Mouse (Mus musculus) gastrocnemius, adult 18-20 months (tissue): Measurements from ENCODE around the gene Id2. TPM values are rescaled to one million over a fixed set of nuclear protein-coding genes. Genes with fewer than 3 reads are reported as not detected.

Source experiments
- DNase-seq: peaks from one replicate; pipeline ENCODE4 v3.0.0; 2021; ENCODE audit warnings: low spot score
- long read RNA-seq, 2 experiments: library from polyadenylated mRNA; stranded (forward); transcript quantifications; one replicate each; pipeline ENCODE4 v2.0.0; 2021
- total RNA-seq, 2 experiments: library from RNA; stranded (reverse); gene quantifications; 2 replicates each; pipeline ENCODE4 v1.2.3; 2021

Id2 gene
- 1 to 10 TPM; 2.6 to 3.5 TPM for total RNA-seq
- long read RNA-seq, experiment 1 = 0 reads
- long read RNA-seq, experiment 2, partial matches to known transcripts = 1 of 2 reads
- long read RNA-seq, experiment 2, other reads (novel, unspliced or antisense) = 0 of 2 reads

DNA sequence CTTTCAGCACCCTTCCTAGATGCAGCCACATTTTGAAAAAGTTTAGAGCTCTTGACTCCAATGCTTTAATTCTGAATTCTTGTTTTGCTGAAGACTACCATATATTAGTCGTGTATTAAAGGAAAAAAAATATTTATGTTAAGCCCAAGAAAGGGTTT lies at the start of gene Id2:
Id2 (minus strand) TSS at position 89 of the 158 bp plus-strand sequence.
- DNase-seq = no peak

DNA sequence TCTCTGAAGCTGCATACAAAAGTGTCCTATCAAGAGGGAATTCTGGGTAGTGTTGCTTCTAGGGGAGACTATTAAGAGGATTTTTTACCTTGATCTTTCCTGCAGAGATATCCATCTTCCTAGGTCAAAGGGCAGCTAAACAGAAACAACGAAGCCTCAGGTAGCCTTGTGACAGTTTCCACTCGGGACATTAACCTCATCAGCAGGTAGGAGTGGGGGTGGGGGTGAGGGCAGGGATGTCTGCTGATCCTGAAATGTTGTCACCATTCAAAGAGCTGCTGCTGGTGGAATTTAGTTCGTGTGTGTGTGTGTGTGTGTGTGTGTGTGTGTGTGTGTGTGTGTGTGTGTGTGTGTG lies 48.4 kb upstream of the Id2 start:
- DNase-seq = no peak

DNA sequence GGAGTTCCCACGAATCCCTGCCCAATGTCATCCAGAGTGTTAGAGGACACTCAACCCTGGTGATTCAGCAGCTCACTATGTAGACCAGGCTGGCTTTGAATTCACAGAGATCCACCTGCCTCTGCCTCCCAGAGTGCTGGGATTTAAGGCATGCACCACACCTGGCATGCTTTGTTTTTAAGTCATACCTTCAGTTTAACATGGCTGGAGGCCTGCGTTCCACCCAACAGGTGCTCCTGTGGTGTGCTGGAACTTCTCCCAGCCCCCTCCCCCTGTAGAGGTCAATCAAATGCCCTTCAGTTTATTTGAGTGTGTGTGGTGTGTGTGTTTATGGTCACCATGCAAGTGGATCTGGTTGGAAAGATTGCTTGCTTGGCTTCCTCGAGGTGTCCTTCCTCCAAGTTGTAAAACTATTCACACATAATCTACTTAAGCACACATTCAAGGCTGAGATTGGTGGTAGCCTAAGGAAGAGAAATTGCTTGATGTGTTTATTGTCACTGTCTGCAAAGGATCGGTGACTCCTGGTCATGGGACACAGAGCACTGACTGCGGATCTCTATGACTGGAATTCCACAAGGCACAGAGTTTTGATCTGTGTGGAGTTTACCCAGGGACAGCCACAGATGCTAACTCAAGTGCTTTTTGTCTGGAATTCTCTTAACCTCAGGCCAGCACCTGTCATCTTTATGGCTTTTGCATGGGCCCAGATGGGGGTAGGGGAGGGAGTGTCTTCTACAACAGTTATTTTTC lies 47.8 kb upstream of the Id2 start:
- DNase-seq = no peak

DNA sequence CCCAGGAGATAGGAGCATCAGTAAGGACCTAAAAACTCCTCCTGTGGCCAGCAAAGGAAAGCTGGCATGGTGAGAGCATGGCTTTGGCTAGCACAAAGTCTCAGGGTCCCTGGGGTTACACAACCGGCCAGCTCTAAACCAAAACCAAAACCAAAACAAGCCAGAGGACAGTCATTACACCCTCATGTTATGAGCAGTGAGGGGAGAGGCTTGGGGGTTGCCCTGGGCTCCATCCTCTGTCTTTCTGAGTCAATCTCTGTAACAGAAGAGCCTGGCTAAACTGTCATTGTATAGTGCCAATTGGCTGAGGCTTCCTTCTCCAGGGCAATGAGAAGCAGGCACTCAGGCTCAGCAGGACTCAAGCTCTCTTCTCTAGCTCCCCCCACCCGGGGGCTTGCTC lies 46.6 kb upstream of the Id2 start:
- DNase-seq = peak; percentile 18

DNA sequence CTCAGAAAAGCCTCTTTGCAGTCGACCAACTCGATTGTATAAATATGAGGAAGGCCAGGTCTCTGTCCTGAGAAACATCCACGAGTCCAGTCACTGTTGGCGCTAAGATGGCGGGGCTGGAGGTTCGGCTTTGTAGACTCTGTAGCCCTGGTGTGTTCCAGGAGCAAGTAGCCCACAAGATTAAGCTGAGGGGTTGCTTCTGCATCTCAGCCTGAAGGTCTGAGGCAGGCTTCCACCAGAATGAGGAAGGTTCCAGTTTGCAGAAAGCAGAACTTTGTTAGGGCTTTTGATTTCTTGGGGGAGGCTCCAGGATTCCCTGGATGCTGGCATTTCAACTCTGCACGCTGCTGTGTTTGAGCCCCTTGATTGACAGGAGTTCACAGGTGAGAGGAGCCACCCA lies 45.3 kb upstream of the Id2 start:
- no peak for DNase-seq

DNA sequence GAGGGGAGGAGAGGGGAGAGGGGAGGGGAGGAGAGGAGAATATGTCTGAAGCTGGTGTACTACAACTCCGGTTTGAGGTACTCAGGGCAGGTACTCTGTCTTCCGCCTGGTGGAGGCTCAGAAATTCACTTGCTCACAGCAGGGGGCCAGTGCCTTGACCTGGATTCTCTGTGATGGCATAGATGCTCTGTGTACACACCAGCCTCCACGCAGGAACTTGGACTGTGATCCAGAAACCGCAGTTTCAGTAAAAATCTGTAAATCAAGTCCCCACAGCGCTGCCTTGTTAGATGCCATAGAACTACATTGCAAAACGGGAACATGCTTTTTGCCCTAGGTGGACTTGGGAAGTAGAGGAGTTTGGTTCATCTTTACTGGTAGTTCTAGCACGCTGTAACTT lies 44.4 kb upstream of the Id2 start:
- no peak for DNase-seq

DNA sequence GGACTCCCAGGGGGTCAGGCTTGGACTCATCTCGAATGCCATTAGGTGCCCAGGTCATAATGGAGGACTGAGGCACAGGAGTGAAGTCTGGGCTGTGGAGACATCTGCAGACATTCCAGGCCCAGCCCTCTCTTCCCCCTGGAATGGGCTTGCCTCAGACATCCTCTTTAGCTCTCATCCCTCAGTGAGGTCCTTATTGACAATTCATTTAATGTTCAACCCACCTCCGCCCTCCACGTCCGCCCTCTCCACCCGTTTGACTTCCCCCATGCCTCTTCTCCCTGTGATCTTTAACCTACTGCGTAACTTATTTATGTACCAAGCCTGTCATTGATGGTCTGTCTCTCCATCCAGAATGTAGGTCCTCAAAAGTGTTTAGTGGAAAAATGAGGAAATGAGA lies 43.2 kb upstream of the Id2 start:
- DNase-seq = no peak

DNA sequence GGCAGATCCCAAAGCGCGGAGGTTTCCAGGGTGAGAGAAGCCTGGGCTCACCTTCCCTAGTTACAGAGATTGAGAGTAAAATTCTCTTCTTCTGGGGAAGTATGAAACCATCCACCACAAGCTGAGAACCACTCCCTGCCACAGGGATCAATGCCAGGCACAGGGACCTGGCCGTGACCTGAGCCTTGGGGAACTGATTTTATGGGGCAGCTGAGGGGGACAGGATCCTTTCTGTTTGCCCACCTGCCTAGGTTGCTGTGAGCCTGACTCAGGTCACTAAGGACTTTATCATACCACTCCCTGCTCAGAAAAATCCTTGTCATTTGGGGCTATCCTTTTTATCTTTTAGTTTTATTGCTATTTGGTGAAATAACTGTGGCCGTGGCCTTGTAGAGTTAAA lies 41.7 kb upstream of the Id2 start:
- DNase-seq = no peak

DNA sequence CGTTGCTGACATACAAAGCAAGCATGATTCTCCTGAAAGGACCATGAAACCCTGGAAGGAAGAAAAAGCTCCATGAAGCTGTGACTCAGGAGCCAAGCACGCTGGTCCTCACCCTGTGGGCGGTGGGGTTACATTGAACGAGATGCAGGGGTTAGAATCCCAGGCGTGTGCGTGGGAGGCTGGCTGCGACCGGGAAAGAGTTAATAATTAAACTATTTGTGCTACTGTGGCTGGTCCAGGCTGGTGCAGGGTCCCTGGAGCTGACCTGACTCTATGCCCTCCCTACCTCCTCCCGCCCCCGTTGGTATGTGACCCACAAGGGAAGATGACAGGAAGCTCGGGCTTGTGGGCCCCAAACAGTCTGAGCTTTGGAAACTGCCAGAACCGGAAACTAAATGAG lies 35.1 kb upstream of the Id2 start:
- no peak for DNase-seq

DNA sequence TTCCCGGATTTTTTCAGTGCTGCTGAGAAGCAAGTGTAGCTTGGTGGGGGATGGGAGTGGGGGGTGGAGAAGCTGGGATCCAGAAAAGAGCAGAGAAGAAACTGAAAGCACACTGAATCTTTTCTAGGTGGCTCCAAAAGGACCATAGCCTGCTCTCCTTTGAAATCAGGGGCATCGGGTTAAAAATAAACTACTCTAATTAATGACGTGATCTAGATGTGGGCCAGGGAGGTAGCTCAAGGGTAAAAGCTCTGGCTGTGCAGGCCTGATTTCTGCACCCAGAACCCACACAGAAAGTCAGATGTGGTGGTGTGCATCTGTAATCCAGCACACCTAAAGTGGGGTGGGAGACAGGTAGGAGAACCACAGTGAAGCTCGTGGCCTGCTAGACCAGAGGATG lies 30.7 kb upstream of the Id2 start:
- no peak for DNase-seq

DNA sequence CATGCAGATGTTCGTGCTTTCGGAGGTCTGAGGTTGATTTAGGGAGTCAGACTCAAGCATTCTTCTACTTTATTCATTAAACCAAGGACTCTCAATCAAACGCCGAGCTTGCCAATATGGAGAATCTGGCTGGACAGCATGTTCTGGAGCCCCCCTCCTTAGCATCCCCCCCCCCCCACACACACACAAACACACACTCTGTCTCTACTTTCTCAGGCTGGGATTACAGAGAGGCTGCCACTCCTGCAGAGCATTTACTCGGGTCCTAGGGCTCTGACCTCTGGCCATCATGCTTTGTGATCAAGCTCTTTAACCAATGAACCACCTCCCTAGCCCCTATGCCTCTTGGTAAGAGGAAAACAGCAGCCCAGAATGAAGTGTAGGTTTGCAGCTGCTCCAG lies 29.3 kb upstream of the Id2 start:
- DNase-seq = no peak

DNA sequence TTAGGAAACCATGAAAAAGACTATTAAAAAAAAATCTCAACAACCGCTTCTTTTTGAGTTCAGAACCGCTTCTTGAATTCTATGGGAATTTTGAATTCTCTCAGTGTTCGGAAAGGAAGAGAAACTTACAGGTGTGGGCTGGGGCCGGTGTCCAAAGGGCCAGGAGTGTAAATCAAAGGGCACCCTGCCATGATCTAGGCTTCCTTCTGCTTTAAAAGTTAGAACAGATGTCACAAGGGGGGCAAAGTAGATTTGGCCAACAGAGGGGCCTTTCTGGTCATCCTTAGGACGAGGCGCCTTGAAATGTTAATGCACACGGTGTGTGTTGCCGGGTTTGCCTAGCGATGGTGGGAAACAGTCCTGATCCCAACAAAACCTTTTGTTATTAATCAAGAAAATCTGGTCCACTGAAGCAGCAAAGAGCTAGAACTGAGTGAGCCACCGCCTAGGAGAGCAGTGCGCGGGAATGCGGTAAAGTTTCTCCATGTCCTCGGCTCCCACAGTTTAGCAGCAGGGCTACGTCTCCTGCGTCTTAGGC lies 28.4 kb upstream of the Id2 start:
- DNase-seq = no peak

DNA sequence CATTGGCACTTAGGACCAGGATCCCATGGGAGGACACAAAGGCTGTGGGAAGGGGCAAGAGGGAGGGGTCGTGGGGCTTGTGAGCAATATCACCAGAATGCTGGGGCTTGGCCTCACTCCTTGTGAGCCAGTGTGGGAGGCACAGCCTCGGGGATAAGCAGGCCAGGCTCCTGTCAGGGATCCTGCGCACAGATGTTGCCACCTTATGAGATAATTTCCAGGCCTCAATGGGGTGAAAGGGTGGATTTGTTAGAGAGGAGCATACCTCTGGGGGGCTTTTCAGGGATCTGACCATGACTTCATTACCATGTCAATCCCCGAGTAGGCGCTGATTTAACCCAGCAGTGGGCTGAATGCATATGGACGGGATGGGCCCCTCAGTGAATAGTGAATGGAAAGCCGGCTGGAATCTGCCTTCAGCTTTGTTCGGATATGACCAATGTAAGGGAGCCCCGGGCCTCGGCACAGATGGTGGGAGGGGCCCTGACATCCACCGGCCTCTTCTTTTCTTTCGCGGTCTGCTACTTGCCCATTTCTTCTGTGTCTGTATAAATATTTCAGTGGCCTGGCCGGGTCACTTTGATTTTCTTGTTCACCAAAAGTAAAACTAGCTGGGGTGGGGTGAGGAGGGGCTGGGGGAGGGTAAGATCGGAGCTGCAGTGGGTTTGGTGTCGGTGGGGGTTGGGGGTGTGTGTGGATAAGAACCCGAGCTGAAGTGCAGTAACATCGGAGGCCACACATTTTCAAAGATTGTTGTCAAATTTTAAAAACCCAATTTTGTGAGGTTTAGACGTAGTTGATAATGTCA lies 27.7 kb upstream of the Id2 start:
- no peak for DNase-seq

DNA sequence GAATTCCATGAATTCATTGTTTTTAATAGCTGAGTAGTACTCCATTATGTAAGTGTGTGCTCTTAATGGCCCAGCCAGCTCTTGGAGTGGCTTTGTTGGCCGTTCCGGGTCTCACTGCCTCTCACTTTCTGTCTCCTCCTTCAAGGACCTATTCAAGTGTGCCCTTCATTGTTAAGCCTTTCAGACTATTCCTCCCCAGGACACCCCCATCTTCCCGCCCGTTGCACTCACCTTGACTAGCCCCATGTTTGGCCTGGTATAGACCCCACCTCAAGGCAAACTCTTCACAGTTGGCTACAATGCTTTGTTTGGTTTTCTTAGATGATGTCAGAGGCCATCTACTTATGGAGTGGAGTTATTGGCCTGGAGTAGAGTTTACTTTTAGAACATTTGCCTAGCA lies 23.8 kb upstream of the Id2 start:
- DNase-seq = no peak

DNA sequence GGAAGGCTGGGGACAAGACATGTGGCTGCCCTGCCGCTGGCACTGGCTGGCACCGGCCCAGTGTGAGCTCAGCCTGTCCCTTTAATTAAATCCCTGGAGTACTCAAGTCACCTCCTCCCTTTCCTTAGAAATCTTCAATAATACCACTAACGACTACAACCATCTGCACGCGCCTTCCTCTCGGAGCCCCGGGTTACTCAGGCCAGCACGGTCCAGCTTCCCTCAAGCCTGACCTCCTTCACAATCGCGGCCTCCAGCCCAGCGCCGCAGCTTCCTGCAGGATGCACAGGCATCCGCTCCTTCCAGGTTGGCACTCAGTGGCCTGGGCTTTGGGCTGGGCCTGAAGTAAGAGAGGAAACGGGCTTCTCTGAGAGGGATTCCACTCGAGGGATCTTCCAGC lies 22.3 kb upstream of the Id2 start:
- DNase-seq = peak; percentile 11

DNA sequence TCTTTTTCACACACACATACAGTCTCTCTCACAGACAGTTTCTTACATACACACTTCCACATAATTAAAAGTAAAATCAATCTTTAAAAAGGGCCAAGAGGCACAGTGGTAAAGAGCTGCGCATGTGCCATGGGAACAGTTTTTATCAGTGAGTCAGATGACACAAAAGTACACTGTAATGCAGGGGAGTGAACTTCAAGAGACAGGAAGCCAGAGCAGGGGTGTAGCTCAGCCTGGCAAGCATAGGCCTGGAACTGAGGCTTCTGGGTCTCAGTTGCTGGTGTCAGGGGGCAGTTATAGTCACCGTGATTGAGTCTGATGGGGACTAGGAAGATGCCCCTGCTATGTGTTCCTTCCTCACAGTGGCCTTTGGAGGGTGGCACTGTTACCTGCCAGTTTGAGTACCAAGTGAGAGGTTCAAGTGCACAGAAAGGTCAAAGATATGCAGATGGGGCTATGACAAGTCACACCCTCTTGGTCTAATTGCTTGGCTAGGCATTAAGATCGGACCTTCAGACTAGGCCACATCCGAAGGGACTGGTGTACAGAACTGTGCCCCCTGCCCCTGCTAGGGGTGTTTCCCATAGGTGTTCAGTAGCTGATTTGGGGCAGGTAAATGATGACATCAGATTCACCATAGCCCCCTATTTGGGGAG lies 21.0 kb upstream of the Id2 start:
- DNase-seq = no peak

DNA sequence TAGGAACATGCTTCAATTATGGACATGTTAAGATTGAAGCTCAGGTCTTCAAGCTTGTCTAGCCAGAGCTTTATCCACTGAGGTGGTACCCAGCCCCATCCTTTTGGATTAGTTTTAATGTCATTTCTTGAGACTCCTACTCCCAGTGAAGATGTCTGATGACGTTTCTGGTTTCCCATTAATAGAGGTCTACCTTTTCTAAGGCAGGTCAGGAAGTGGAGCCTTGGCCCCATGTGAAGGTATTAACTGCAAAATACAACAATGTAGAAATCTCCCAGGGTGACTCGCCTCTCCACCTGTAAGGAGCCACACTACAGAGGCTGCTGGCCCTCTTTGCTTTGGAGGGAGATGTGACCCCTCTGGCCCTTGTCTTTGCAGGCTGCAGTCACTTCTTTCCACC lies 19.2 kb upstream of the Id2 start:
- no peak for DNase-seq

DNA sequence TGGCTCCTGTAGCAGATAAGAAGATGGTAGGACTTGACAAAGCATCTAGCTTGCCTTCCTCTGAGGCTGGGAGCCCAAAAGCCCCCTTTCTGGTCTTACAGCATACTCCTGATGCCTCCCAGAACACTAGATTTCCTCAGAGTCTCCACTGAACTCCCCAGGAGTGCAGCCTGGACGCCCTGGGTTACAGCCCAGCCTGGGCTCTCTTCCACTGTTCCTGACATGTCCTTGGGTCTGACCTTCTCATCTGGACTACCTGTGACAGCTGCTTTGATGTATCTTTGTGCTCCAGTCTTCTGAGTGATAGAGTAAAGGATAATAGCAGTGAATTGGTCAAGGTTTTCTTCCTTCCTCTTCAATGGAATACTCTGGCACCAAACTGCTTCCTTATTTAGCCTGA lies 17.5 kb upstream of the Id2 start:
- DNase-seq = no peak

DNA sequence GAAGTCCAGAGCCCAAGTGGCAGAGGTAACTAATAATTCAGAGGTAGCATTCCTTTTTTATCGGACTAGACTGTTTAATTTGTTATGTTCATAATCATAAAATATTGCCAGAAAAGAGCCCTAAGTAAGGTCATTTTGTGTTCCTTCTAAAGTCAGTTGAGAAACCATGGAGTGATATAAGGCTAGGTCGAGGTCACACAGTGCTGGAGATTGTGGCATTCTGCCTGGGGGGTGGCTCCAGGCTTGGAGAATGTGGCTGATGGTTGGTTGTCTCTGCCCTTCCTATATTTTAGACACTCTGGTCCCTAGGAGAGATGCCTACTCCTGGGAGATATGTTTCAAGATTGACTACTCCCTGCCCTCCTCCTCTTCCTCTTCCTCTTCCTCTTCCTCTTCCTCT lies 16.4 kb upstream of the Id2 start:
- DNase-seq = no peak

DNA sequence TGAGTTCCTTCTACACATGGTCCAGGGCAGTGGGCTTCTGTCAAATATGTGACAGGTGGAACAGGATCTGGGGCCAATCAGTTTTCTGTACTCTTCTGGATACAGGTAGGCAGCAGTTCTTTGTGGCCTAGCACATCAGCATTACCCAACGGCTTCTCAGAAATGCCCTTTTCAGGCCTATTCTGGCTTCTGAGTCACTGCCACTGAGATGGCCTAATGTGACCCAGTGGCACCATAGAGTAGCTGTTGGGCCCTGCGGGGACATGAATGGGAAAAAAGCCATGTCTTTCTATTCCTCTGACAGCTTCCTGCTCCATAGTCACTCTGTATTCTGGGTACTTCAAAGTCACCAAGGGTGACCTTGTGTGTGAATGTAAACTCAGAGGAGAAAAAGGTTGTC lies 15.9 kb upstream of the Id2 start:
- DNase-seq = no peak

DNA sequence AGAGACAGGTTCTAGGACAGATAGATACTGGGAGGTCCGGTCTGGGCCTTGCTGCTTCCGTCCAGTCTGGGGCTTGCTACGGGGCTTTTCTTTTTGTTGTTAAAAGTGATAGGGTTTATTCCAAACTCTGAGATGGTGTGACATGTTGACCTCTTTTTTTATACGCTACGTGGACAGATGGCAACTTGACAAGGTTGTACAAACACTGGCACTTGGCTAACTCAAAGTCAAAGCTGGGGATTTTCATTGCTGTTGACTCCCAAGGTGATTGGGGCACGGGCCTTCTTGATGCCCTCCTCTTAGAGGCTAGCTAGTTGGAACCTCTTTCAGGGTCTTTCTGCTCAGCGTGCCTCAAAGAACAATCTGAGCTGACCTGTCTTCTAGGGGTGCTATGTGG lies 13.7 kb upstream of the Id2 start:
- DNase-seq = no peak

DNA sequence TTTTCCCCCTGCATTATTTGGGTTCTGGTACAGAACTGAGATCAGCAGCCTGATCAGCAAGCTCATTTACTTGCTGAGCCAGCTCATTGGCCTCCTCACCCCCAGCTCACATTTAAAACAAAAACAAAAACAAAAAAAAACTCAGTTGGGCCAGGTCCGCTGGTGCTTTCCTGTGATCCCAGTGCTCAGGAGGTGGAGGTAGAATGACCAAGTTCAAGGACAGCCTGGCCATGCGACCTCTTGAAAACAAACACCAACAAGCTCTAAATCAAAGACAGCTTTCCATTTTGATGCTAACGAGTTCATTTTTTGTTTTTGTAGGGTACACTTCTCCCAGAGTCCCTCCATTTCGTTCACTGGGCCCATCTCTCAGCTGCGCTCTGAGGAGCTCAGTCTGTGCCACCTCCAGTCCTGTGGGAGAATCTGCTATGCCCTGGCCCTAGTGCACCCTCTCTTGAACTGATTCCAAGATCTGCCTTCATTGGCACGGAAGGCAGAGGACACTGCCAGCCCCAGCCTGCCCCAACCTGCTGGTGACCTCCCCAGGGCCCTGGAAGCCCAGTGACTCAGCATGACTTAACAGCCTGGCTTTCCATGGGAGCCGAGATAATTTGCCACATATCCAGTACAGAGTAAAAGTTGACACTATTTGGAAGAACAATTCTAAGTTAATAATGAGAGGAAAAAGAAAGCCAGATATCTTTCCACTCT lies 13.2 kb upstream of the Id2 start:
- peak; percentile 5 for DNase-seq
